Mouse (Mus musculus) heart, postnatal 0 days (tissue): ENCODE measurements around the gene Gm21897.
"Not testable (repeated sequence)": the region's sequence is repeated elsewhere in the genome, so short reads cannot be mapped to it uniquely, and the experiment has no call there.

Experiments
- CTCF ChIP-seq: IDR thresholded peaks from 2 replicates; pipeline ENCODE4 v1.5.1; 2016; ENCODE audit warnings: antibody characterized with exemption, control low read depth, low read depth
- EP300 ChIP-seq: IDR thresholded peaks from 2 replicates; pipeline ENCODE4 v1.6.1; 2016; ENCODE audit warnings: antibody characterized with exemption, low read depth

DNA sequence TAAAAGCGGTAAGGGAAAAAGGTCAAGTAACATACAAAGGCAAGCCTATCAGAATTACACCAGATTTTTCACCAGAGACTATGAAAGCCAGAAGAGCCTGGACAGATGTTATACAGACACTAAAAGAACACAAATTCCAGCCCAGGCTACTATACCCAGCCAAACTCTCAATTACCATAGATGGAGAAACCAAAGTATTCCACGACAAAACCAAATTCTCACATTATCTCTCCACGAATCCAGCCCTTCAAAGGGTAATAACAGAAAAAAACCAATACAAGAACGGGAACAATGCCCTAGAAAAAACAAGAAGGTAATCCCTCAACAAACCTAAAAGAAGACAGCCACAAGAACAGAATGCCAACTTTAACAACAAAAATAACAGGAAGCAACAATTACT is at the start of gene Gm21897:
- not testable (repeated sequence) for TF ChIP-seq EP300, CTCF
